Mouse (Mus musculus): ENCODE data around the gene 4930442H23Rik. TPM values are rescaled to one million over a fixed set of nuclear protein-coding genes. Genes with fewer than 3 reads are reported as not detected.

Gene 4930442H23Rik
- total and polyA plus RNA-seq, 3 experiments = not detected

DNA sequence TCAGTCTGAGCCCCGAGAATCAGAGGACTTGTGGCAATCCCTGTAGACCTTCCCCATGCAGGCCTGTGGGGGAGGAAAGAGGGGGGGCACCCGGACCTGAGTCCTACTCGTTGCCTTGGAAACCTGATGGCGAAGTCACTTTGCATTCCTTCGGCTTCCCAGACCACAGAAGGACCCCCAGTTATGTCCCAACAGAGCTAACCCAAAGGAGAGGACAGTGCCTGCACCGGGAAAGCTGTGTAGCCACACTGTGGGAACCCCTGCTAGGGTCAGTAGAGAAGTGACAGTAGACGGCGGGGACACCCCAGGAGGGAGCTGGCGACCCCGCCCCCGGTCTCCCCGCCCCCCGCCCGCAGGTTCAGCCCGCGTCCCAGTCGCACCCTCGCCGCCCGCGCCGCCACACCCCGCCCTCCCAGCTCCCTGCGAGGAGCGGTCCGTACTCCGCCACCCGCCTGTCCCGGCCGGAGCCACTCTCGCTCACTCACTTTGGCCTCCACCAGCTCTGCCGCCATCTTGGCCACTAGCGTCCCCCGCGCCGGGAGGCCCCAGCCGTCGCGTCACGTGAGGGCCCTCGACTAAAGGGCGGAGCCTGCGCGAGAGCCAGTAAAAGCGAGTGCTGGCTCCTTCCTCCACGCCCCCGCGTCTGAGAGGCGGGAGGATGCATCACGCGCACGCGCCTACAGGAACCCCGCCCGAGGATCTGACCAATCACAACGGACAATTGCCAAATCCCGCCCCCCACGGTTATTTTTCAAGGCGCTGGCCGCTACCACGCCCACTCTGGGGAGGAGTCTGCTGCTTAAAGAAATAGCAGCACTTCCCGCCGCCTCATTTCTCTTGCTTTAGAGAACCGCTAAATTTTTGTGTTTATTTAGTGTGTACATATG, 16.2 kb downstream of the 4930442H23Rik start, which contains the start of gene Pias4:
Gene Pias4, minus strand, starts transcription at position 724 of the 887 bp plus-strand sequence.
- under 1% methylated on average over 64 of the region's 64 CpGs for whole genome bisulfite sequencing
- DNase-seq = peak; percentile 99 to 100
- TF ChIP-seq POLR2A (IDR thresholded peaks at IDR 0.05; ENCODE audit: insufficient read depth, low read depth, low read length) (peak; percentile 87), CTCF (IDR thresholded peaks at IDR 0.05) (no peak), EP300 (IDR thresholded peaks at IDR 0.05; ENCODE audit: insufficient read depth, low read depth, low read length) (peak; percentile 66; the same call in 1 of the 2 replicates)
- intact Hi-C loops (cut with DNase I) = loop anchor here (2.0 kb wide), 1 partner anchor 29 kb away; no protein-coding TSS in a partner anchor
- Histone ChIP-seq H3K27me3 (ENCODE audit: control insufficient read depth, insufficient read depth, low read length) (no peaks in the 10 kb centered on the region), H3K4me3 (peak within 1 kb of the TSS; percentile 79), H3K79me2 (replicated peaks; ENCODE audit: control insufficient read depth, insufficient read depth, low read length) (peaks cover 7% of the 10 kb centered on the region), H3K27ac (peak within 1 kb of the TSS; percentile 93), H3K9ac (ENCODE audit: low read depth, low read length) (peak within 1 kb of the TSS; percentile 95), H3K36me3 (ENCODE audit: control insufficient read depth, insufficient read depth, low read length) (no peaks in the 10 kb centered on the region), H3K4me1 (ENCODE audit: control insufficient read depth, insufficient read depth, low read length) (peaks cover 2% of the 10 kb centered on the region)

GRCm38 (mm10) chr10:81165118-81165517, 18.5 kb downstream of the 4930442H23Rik start:
- no peaks in the 10 kb centered on the region for H3K36me3 ChIP-seq (ENCODE audit: control insufficient read depth, insufficient read depth, low read length)
- no peaks in the 10 kb centered on the region for H3K27me3 ChIP-seq (ENCODE audit: control insufficient read depth, insufficient read depth, low read length)
- DNase-seq = no peak
- intact Hi-C loops (cut with DNase I) = loop anchor here (2.0 kb wide), 1 partner anchor 60 kb away; the partner anchor contains the start of gene Map2k2
- no peak overlapping the region for H3K9ac ChIP-seq (ENCODE audit: low read depth, low read length)
- H3K27ac ChIP-seq = no peak overlapping the region
- H3K4me3 ChIP-seq = no peak overlapping the region
- H3K79me2 ChIP-seq (replicated peaks; ENCODE audit: control insufficient read depth, insufficient read depth, low read length) = peaks cover 15% of the 10 kb centered on the region
- WGBS = 68% methylated on average over 8 of the region's 8 CpGs
- peaks cover 6% of the 10 kb centered on the region for H3K4me1 ChIP-seq (ENCODE audit: control insufficient read depth, insufficient read depth, low read length)
- TF ChIP-seq EP300 (IDR thresholded peaks at IDR 0.05; ENCODE audit: insufficient read depth, low read depth, low read length) (no peak), POLR2A (IDR thresholded peaks at IDR 0.05; ENCODE audit: insufficient read depth, low read depth, low read length) (no peak), CTCF (IDR thresholded peaks at IDR 0.05) (no peak)

DNA sequence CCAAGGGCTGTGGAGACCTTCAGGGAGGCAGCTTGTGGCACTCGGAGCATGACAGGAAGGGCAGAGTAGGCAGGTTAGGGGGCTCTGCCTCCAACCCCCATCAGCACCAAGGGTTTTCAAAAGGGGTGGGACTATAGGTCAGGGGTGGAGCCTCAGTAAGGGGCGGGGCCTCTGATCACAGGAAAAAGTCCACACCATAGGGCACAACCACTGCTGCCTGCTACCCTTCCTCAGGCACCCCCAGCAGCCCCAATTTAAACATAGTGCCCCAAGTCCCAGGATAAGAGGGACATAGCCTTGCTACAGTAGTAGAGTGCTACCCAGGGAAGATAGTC, 21.4 kb downstream of the 4930442H23Rik start:
- H3K9ac ChIP-seq (ENCODE audit: low read depth, low read length) = no peak overlapping the region
- H3K4me1 ChIP-seq (ENCODE audit: control insufficient read depth, insufficient read depth, low read length) = peaks cover 5% of the 10 kb centered on the region
- H3K27me3 ChIP-seq (ENCODE audit: control insufficient read depth, insufficient read depth, low read length) = no peaks in the 10 kb centered on the region
- no peak overlapping the region for H3K27ac ChIP-seq
- intact Hi-C loops (cut with DNase I) = loop anchor here (2.0 kb wide), 1 partner anchor 15 kb away; no protein-coding TSS in a partner anchor
- WGBS = 52% methylated on average over 2 of the region's 2 CpGs
- H3K79me2 ChIP-seq (replicated peaks; ENCODE audit: control insufficient read depth, insufficient read depth, low read length) = peaks cover 14% of the 10 kb centered on the region
- TF ChIP-seq CTCF (IDR thresholded peaks at IDR 0.05) = no peak
- TF ChIP-seq POLR2A (IDR thresholded peaks at IDR 0.05; ENCODE audit: insufficient read depth, low read depth, low read length) = no peak
- no peak for TF ChIP-seq EP300 (IDR thresholded peaks at IDR 0.05; ENCODE audit: insufficient read depth, low read depth, low read length)
- no peaks in the 10 kb centered on the region for H3K36me3 ChIP-seq (ENCODE audit: control insufficient read depth, insufficient read depth, low read length)
- DNase-seq = no peak
- H3K4me3 ChIP-seq = no peak overlapping the region

GRCm38 (mm10) chr10:81161602-81162317, 21.9 kb downstream of the 4930442H23Rik start:
- Histone ChIP-seq H3K79me2 (replicated peaks; ENCODE audit: control insufficient read depth, insufficient read depth, low read length) (peaks cover 11% of the 10 kb centered on the region), H3K9ac (ENCODE audit: low read depth, low read length) (no peak overlapping the region), H3K4me3 (no peak overlapping the region), H3K36me3 (ENCODE audit: control insufficient read depth, insufficient read depth, low read length) (no peaks in the 10 kb centered on the region), H3K27me3 (ENCODE audit: control insufficient read depth, insufficient read depth, low read length) (no peaks in the 10 kb centered on the region), H3K27ac (no peak overlapping the region), H3K4me1 (ENCODE audit: control insufficient read depth, insufficient read depth, low read length) (peaks cover 5% of the 10 kb centered on the region)
- no peak for TF ChIP-seq POLR2A (IDR thresholded peaks at IDR 0.05; ENCODE audit: insufficient read depth, low read depth, low read length)
- no peak for TF ChIP-seq CTCF (IDR thresholded peaks at IDR 0.05)
- no peak for TF ChIP-seq EP300 (IDR thresholded peaks at IDR 0.05; ENCODE audit: insufficient read depth, low read depth, low read length)
- WGBS = 76% methylated on average over 8 of the region's 8 CpGs
- peak in 1 of 2 experiments; percentile 71 for DNase-seq
- intact Hi-C loops (cut with DNase I) = loop anchor here (2.0 kb wide), 1 partner anchor 15 kb away; no protein-coding TSS in a partner anchor

DNA sequence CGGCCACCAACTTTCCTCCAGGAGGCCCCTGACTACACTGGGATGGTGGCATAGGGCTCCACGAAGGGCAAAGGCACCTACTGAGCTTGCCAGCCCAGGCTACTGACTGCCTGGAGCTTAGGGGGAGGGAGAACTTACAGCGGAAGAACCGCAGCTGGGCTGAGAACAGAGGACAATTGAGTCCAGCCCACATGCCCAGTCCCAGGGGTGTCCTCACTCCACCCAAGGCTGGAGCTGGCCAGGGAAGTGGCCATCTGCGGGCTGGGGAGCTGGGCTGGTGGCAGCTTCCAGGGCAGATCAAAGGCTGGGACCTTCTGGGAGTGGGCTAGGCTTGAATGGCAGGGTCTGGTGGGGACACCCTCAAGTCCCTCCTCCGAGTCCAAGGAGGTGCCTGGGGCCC, 28.9 kb downstream of the 4930442H23Rik start:
- TF ChIP-seq EP300 (IDR thresholded peaks at IDR 0.05; ENCODE audit: insufficient read depth, low read depth, low read length) (no peak), CTCF (IDR thresholded peaks at IDR 0.05) (no peak), POLR2A (IDR thresholded peaks at IDR 0.05; ENCODE audit: insufficient read depth, low read depth, low read length) (no peak)
- Histone ChIP-seq H3K9ac (ENCODE audit: low read depth, low read length) (no peak overlapping the region), H3K36me3 (ENCODE audit: control insufficient read depth, insufficient read depth, low read length) (no peaks in the 10 kb centered on the region), H3K4me1 (ENCODE audit: control insufficient read depth, insufficient read depth, low read length) (no peaks in the 10 kb centered on the region), H3K79me2 (replicated peaks; ENCODE audit: control insufficient read depth, insufficient read depth, low read length) (no peaks in the 10 kb centered on the region; the same call in 1 of the 2 replicates), H3K27me3 (ENCODE audit: control insufficient read depth, insufficient read depth, low read length) (no peaks in the 10 kb centered on the region), H3K27ac (no peak overlapping the region; the same call in none of the 2 replicates), H3K4me3 (no peak overlapping the region)
- WGBS = 54% methylated on average over 6 of the region's 6 CpGs
- DNase-seq = peak in 1 of 2 experiments; percentile 41
- intact Hi-C loops (cut with DNase I) = no loop called here
